Mouse (Mus musculus) right cerebral cortex, postnatal 36 days (tissue): ENCODE measurements around the gene Slc43a3.

Source experiments
- DNase-seq, 2 experiments: peaks; one replicate each; pipeline ENCODE4 v3.0.0; 2022; ENCODE audit warnings: low spot score in 2 of 2, mixed read lengths in 1 of 2

The Slc43a3 gene

GRCm38 (mm10) chr2:84937491-84938150 lies 1.2 kb downstream of the Slc43a3 start:
- DNase-seq = no peak

GRCm38 (mm10) chr2:84938249-84938946 lies 2.0 kb downstream of the Slc43a3 start:
- DNase-seq = no peak

DNA sequence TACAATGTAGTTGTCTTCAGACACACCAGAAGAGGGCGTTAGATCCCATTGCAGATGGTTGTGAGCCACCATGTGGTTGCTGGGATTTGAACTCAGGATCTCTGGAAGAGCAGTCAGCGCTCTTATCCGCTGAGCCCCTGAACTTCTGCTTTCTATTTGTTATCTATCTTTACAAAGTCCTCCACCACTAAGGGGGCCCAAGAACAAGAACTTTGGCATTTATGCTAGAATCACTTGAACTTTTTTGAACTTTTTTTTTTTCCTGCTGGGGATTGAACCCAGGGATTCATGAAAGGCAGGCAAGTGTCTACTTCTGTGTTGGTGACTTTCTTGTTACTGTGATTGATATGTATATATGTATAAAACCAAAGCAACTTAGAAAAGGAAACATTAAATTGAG lies 2.9 kb downstream of the Slc43a3 start:
- no peak for DNase-seq

GRCm38 (mm10) chr2:84939711-84940110 lies 3.3 kb downstream of the Slc43a3 start:
- no peak for DNase-seq

DNA sequence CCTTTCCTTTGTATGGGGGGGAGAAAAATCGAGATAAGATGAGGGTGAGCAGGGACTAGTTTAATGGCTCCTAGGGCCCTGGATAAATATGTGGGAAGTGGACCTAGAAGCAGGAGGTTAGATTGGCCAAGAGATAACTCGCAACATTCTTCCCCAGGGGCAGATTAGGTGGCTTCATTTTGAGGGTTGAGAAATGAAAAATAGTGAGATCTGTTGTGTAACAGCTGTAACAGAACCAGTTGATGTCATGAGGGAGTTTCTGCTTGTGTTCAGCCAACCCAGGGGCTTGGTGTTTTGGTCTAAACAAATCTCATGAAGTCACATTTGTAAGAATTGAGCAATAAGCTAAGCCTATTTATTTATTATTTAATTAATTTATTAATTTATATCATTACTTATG lies 5.0 kb downstream of the Slc43a3 start:
- no peak for DNase-seq

DNA sequence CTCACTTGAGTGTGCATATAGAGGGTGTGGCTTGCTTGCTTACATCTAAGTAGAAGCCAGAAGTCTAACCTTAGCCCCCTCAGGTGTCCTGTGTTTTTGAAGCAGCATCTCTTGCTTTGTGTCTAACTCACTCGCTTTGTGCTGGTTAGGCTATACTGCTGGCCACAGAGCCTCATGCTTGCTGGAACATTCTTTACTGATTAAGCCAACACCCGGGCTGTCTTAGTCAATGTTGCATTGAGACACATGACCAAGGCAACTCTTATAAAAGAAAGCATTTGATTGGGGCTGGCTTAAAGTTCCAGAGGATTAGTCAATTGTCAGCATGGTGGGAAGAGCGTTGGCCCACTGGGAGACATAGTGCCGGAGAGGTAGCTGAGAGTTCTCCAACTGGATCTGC lies 5.4 kb downstream of the Slc43a3 start:
- no peak for DNase-seq

GRCm38 (mm10) chr2:84947154-84947771 lies 10.9 kb downstream of the Slc43a3 start:
- DNase-seq = no peak

DNA sequence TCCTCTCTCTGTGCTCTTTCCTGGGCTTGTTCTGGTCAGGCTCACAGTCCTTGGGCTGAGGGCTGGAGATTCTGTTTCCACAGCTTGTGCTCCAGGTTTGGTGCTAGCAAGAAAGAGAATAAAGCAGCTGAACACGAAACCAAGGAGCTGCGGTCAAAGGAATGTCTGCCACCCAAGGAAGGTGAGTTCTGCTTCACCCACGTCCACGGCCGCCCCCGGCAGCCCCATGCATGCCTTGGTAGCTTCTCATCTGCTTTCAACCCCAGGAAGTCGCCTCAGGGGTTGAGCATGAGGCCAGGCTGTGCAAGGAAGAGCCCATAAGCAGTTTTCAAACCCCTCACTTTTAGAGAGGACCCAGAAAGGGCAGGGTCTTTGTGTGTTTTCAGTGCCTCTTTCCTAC lies 11.9 kb downstream of the Slc43a3 start:
- no peak for DNase-seq

DNA sequence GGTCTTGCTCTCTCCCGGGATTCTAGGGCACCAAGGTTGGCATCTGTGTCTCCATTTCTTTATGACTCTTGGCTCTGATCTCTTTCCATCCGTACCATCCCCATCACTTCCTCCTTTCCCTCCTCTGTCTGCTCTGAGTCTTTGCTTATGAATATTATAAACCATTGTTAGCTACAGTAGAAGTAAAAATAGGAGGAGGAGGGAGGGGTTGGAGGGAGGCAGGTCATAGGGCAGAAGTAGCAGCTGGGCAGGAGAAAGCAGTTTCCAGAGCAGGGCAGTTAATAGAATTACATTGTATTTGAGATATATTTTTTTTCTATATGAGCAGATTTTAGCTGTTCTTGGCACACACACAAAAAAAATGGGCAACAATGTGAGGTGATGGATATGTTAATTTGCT lies 12.3 kb downstream of the Slc43a3 start:
- DNase-seq = no peak

- no peak for DNase-seq
Measured at GRCm38 (mm10) chr2:84951027-84951426, 14.6 kb downstream of the Slc43a3 start.

GRCm38 (mm10) chr2:84952251-84952650 lies 15.9 kb downstream of the Slc43a3 start:
- no peak for DNase-seq

DNA sequence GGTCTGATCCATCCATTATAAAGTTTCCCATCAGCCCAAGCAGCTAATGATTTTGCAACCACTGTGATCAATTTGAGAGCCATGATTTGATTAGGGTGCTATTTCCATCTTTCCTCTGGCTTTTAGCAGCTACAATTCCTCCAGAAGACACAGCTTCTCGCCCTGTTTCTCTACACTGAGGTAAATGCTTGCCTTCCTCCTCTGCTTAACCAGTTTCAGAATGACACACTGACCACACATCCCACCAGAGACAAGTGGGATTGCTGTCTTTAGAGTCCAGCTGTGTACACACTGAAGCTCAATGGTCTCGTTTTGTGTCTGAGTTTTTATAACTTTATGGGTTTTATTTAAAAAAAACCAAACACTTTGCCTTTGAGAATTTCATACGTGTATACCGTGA lies 16.3 kb downstream of the Slc43a3 start:
- DNase-seq = no peak

GRCm38 (mm10) chr2:84955435-84955834 lies 19.1 kb downstream of the Slc43a3 start:
- no peak for DNase-seq

GRCm38 (mm10) chr2:84956274-84956673 lies 19.9 kb downstream of the Slc43a3 start:
- peak in 1 of 2 experiments; percentile 10 for DNase-seq

GRCm38 (mm10) chr2:84958588-84959264 lies 22.3 kb downstream of the Slc43a3 start:
- DNase-seq = no peak

DNA sequence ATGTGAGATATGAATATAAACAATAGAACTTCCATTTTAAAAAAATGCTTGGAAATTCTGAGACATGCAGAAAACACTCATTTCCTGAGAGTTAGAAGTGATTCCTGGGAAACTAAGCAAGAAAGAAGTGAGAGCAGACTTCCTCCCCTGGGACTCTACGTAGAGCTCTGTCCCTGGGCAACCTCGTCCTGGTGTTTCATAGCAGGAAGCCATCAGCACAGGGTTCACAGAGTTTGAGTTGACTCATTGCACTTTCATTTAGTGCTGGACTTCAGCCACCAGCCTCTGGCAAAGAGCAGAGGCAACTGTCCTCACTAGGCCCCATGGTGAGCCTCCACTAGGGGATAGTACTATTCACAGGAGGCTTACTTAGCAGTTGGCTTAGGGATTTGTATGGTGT lies 24.9 kb downstream of the Slc43a3 start:
- no peak for DNase-seq

- no peak for DNase-seq
Measured at GRCm38 (mm10) chr2:84961901-84962300, 25.5 kb downstream of the Slc43a3 start.

- no peak for DNase-seq
Measured at GRCm38 (mm10) chr2:84962906-84963507, 26.6 kb downstream of the Slc43a3 start.

GRCm38 (mm10) chr2:84964111-84964801 lies 27.9 kb downstream of the Slc43a3 start:
- DNase-seq = no peak

DNA sequence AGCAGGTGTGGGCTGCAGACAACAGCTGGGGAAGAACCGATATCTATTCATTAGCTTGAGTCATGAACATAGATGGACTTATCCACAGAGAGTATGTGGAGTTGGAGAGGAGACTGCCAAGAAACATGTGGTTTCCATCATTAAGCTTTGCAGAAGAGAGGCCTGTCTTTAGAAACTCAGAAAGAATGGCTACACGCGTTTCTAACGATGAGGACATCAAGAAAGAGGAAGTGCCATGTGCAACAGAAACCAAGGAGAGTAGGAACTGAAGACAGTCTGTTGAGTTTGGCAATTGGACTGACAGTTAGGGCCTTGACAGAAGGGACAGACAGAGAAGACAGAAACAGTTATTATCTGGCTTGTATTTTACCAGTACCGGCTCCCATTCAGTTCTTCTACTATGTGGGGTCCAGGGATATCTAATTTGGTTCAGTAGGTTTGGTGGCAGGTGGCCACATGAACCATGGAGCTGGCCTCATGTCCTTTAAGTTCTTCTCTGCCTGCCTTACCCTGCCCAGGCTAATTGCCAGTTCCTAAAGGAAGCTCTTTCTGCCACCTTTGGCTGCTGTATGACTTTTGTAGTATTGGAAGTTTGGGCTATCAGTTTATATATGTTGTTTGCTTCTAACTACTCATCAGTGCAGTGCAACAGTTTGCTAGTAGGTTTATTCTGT lies 31.1 kb downstream of the Slc43a3 start:
- DNase-seq = no peak

DNA sequence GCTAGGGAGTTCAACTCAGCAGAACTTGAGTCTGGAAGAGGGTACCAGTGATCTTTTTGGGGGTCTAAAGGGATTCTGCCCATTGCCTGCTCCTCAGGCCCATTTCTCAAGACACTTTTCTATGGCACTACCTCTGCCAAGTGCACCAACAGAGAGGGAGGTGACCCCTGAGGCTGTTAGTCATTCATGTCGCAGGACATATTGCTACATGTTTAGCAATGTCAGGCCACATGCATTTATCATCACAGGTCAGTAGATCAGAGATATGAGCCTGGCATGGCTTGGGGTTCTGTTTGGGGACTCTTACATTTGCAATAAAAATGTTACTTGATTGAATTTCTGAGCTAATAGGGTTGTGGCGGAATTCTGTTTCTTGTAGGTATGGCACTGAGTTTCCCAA lies 39.2 kb downstream of the Slc43a3 start:
- DNase-seq = no peak
